Mouse (Mus musculus) ES-CJ7 (cell line): ENCODE measurements around the gene Gm48552.
A peak's percentile ranks its signal among the peaks of the same experiment; 100 is the strongest.

Experiments
- DNase-seq: peaks from one replicate; pipeline ENCODE4 v3.0.0; 2011; ENCODE audit warnings: low read depth, low spot score

The Gm48552 gene

DNA sequence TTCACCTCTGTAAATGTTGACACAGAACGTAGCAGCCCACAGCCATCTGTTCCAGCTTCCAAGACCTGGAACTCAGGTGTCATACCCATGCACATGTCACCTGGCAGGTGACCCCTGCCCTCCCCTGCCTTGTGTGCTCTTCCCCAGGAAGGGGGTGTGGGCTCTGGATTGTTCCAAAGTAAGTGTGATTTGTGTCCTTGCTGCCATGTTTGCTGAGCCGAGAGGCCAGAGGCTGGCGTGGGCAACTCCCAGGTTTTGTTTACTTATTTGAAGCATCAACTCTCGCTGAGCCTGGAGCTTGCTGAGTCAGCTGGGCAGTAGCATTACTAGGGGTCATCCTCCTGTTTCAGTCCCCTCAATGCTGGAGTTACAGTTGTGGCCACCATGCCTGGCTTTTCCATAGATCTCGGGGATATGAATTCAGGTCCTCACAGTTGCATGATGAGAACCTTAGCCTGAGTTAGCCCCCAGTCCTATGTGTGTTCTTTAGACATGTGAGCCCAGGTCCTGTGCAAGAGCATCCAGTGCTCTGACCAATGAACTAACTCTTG, at the start of gene Gm48552:
Gene Gm48552 (plus strand): TSS at position 501 of the 551 bp plus-strand sequence.
- no peak for DNase-seq

GRCm38 (mm10) chr10:81340551-81341332, 48.1 kb upstream of the Gm48552 start:
- DNase-seq: peak; percentile 97

- DNase-seq: peak; percentile 69
These were observed 47.4 kb upstream of the Gm48552 start for GRCm38 (mm10) chr10:81341333-81341949.

DNA sequence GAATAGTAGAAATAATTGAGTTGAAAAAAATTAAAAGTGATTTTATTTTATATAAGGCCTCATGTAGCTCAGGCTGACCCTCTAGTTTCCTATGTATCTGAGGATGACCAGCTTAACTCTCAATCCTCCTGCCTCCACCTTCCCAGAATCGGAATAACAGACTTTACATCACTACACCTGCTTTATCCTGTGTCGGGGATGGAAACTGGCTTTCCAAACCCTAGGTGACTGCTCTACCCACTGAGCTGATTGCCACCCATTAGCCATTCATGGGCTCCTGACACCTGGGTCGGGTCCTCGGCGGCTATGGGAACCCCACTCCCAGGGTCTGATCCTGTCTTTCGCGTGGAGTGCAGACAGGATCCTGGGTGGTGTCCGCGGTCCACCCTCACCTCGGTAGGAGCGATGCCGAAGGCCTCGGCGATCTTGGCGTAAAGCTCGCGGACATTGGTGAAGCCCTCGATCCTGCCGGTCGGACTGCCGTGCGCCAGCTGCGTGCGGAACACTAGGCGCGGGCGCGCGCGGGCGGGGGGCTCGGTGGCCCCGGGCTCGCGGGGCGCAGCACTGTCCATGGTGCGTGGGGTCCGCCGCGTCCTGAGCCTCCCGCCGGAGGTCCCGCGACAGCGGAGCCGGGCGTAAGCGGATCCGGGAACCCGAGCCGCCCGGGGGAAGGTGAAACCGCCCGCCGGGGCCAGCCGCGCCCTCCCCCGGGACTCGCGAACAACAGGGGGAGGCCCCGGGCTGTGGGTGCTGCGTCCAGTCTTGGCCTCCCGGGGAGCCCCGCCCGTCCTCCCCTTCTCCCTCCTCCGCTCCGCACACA, 45.9 kb upstream of the Gm48552 start, which contains the start of gene Gipc3:
Gene Gipc3 (minus strand): TSS at position 581 of the 820 bp plus-strand sequence.
- no peak for DNase-seq

DNA sequence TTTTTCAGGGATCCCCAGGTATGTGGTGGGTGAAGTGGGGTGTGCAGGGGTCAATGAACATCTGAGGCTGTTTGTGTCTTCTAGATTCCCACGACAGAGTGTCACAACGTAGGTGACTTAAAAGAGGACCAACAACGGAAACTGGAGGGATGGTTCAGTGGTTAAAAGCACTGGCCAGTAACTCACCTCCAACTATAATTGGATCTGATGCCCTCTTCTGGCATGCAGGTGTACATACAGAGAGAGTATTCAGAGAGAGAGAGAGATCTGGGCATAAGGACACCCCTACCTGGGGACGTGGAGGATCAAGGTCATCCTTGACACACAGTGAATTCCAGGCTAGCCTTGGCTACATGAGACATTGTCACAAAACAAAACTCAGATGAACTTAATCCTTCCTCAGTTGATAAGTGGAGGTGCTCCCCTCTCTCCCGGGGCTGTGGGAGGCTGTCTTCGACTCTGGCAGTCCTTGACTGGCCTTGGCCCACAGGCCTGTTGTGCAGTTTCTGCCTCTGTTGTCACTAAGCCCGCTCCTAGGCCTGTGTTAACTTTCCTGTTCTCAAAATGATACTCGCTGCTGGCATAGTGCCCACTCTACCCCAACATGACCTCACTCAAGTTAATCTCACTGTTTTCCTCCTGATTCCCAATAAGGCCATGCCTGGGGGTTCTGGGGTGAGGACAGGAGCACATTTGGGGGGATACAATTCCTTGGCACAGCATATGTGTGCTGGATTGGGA, 44.2 kb upstream of the Gm48552 start:
- no peak for DNase-seq

GRCm38 (mm10) chr10:81345162-81345534, 43.7 kb upstream of the Gm48552 start:
- no peak for DNase-seq

DNA sequence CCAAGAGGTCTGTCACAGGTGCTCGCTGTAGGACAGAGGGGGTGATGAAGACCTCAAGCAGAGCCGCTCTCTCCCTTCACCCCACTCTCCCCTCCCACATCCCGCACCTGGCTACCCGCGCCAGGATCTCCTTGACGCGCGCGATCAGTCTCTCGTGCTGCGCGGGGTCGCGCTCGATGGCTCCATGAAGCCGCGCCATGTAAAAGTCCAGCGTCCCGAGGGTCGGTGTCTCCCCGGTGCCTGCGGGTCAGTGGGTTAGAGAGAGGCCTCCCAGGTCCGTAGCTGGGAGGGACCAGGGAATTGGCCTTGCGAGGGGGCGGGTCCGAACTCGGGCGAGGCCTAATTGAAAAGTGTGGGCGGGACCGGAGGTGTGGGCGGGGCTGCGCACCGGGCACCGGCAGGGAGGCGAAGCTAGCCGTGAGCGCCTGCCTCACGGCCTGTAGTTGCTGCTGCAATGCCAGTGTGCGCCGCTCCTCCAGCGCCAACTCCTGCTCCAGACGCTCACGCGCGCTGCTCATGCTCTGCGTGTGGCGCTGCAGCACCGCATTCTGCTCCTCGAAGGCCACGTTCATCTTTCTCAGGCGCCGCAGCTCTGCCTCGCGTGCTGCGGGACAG, 42.2 kb upstream of the Gm48552 start:
- peak; percentile 86 for DNase-seq

GRCm38 (mm10) chr10:81349146-81349545, 39.7 kb upstream of the Gm48552 start:
- peak; percentile 95 for DNase-seq

GRCm38 (mm10) chr10:81349961-81350350, 38.8 kb upstream of the Gm48552 start:
- DNase-seq: no peak

- peak; percentile 99 for DNase-seq
These were observed 38.3 kb upstream of the Gm48552 start, which contains the start of gene Hmg20b for GRCm38 (mm10) chr10:81350351-81351063. Hmg20b (minus strand) TSS chr10:81350480.

- DNase-seq: peak; percentile 89
These were observed 37.0 kb upstream of the Gm48552 start for GRCm38 (mm10) chr10:81351678-81352291.

GRCm38 (mm10) chr10:81354738-81355477, 33.9 kb upstream of the Gm48552 start:
- DNase-seq: peak; percentile 80

GRCm38 (mm10) chr10:81355533-81355932, 33.3 kb upstream of the Gm48552 start:
- no peak for DNase-seq

GRCm38 (mm10) chr10:81356352-81356990, 32.3 kb upstream of the Gm48552 start:
- no peak for DNase-seq

GRCm38 (mm10) chr10:81356991-81357844, 31.6 kb upstream of the Gm48552 start, which contains the start of gene Mfsd12:
Mfsd12 (plus strand) TSS chr10:81357491.
- DNase-seq: peak; percentile 81

DNA sequence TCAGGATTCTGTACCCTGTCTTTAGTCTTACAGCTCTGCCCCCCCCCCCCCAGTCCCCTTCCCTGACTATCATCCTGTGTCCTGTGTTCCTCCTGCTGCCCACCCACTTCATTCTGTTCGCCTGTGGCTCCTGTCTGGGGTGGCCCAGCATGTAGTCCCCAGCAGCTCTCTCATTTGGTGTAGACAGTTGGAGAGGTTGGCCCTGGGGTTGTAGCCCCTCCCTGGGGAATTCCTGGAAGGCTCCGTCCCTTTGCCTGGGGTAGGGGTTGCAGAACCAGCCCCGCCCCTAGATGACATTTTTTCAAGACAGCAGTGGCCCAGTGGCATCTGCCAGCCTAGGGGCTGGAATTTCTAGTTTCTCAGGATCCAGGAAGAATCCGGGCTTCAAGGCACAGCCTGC, 30.6 kb upstream of the Gm48552 start:
- no peak for DNase-seq

DNA sequence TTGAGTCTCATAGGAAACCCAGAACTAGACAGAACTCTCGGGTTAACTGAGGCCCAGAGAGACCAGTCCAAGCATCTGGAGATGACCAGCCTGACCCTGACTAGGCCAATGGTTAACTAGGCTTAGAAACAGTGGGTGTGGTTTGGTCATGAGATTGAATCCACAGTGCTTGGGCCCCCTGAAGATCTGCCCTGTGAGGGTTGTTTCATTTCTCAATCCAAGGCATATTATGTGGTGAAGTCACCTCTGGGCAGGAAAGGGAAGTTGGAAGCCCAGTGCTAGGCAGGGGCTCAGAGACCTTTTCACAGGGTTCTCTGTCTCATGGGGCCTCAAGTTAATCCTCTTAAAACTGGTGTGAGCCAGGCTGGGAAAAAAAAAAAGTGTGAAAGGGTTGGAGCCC, 30.0 kb upstream of the Gm48552 start:
- DNase-seq: no peak
